Mouse (Mus musculus): Measurements from ENCODE around the gene Braf. TPM values are rescaled to one million over a fixed set of nuclear protein-coding genes. Genes with fewer than 3 reads are reported as not detected.

The Braf gene
- polyA plus RNA-seq, 1 experiment from 2014 or later = 16.0 TPM

DNA sequence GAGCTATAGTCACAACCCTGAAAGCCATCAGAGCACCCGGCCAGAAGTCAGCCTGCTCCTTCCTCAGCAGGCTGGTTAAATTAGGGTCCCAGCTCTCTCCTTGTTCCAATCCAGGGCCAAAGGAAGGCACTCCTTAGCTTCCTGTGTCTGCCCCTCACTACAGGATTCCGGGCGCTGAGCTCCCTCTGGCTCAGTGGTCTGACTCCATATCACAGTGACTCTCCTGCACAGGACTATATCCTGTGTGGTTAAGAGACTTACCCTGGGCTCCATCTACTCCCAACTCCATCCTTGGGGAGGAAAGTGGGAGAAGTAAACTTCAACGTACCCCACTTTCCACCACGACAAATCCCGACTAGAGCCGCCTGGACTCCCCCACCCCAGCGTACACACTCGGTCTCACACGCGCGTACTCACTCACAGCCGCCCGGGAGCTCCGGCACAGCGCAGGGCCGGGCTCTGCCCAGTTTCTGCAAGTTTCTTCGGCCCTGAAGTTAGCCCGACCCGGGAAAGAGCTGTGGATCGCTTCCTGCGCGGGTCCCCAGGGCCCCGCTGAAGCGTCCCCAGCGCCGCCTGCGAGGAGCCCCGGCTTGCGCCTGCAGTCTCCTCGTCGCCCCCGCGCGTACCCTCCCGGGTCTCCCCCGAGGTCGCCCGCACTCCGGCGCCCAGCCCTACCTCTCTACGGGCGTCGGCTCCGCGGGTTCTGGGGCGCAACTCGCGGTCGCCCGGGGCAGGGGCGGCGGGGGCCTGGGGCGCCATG, 168.2 kb downstream of the Braf start:
- peaks cover 46% of the 10 kb centered on the region for H3K4me1 ChIP-seq (replicated peaks)
- H3K27me3 ChIP-seq (replicated peaks) = no peaks in the 10 kb centered on the region
- H3K9ac ChIP-seq = peak overlapping the region; percentile 94
- peak overlapping the region; percentile 84 for H3K4me3 ChIP-seq
- H3K4me2 ChIP-seq = peak overlapping the region; percentile 70
- H3K36me3 ChIP-seq = peaks cover 5% of the 10 kb centered on the region
- 1% methylated on average over 51 of the region's 54 CpGs for WGBS
- H3K9me3 ChIP-seq (replicated peaks) = no peaks in the 10 kb centered on the region
- H3K27ac ChIP-seq (ENCODE audit: poor library complexity, severe bottlenecking) = peak overlapping the region; percentile 92
- peak; percentile 60 for ATAC-seq (ENCODE audit: insufficient number of reproducible peaks, low FRiP score)

DNA sequence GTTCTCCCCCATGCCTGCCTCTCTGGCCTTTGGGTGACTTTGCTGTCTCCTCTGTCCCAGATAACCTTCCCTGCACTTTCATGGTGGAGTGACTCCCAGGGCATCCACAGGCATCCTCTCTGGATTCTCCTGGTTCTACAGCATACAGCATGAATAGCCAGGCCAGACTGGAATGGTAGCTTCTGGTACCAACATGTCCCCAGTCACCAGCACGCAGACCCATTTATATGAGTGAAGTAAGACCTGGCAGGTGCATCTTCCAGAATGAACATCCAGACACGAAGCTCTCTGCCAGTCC, 169.7 kb downstream of the Braf start:
- Histone ChIP-seq H3K9me3 (replicated peaks) (no peaks in the 10 kb centered on the region), H3K36me3 (peaks cover 11% of the 10 kb centered on the region), H3K4me2 (peak overlapping the region; percentile 70), H3K4me1 (replicated peaks) (peaks cover 51% of the 10 kb centered on the region), H3K9ac (no peak overlapping the region), H3K27me3 (replicated peaks) (no peaks in the 10 kb centered on the region), H3K27ac (ENCODE audit: poor library complexity, severe bottlenecking) (no peak overlapping the region), H3K4me3 (peak overlapping the region; percentile 17)
- 81% methylated on average over 2 of the region's 2 CpGs for WGBS
- no peak for ATAC-seq (ENCODE audit: insufficient number of reproducible peaks, low FRiP score)

DNA sequence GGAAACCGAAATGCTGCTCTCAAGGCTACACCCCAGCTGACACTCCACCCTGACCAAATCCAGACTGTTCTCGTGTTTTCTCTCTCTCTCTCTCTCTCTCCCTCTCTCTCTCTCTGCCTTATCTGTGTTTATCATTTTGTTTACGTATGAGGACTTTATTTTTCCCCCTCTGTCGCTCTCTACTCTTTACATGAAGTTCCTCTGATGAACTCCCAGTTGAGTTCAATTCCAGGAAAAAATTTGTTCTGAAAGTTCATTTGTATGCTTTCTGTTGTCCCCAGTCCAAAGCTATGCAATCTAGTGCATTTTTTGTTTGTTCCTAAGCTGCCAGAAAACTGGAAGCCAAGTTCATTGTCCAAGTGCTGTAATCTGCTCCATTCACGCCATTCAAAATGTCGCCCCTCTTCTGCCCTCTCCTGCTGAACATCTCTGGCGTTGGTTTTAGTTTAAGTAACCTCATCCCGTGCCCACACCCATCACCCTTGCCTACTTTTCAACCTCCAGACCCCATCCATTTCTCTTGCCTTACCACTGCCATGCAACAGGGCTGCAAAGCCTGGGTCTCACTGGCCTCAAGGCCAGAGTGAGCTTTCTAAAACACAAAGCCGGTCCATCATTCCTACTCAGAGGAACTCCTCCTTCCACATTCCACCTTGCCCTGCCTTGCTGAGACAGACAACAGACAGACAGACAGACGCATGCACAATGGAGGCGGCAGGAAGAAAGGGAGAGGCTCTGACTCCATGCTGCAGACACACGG, 170.2 kb downstream of the Braf start:
- ATAC-seq (ENCODE audit: insufficient number of reproducible peaks, low FRiP score) = no peak
- Histone ChIP-seq H3K4me3 (peak overlapping the region; percentile 17), H3K27ac (ENCODE audit: poor library complexity, severe bottlenecking) (no peak overlapping the region), H3K9ac (peak overlapping the region; percentile 41; the same call in 1 of the 2 replicates), H3K27me3 (replicated peaks) (no peaks in the 10 kb centered on the region), H3K9me3 (replicated peaks) (no peaks in the 10 kb centered on the region), H3K36me3 (peaks cover 12% of the 10 kb centered on the region), H3K4me2 (peak overlapping the region; percentile 70), H3K4me1 (replicated peaks) (peaks cover 51% of the 10 kb centered on the region)
- 60% methylated on average over 12 of the region's 12 CpGs for WGBS

Other genes starting within 250 kb of the Braf start
- 26.8 and 28.2 TPM in 2 replicates for gene Dennd2a, start 167.6 kb downstream of the Braf start, polyA plus RNA-seq (2016; fragmentation: Nextera tagmentation; extraction: Ambion mirVana)
- gene Adck2, start 151.6 kb downstream of the Braf start, polyA plus RNA-seq (2016; fragmentation: Nextera tagmentation; extraction: Ambion mirVana) = 17.0 and 17.4 TPM in 2 replicates
- gene Gm42420, start 139.7 kb downstream of the Braf start, polyA plus RNA-seq (2016; fragmentation: Nextera tagmentation; extraction: Ambion mirVana) = 1.0 TPM in 1 of 2 replicates, not detected in the other
- 541 and 562 TPM in 2 replicates for gene Ndufb2, start 132.9 kb downstream of the Braf start, polyA plus RNA-seq (2016; fragmentation: Nextera tagmentation; extraction: Ambion mirVana)
- gene Mrps33, start 85.5 kb upstream of the Braf start, polyA plus RNA-seq (2016; fragmentation: Nextera tagmentation; extraction: Ambion mirVana) = 205 and 206 TPM in 2 replicates
- 0.05 TPM in 2 replicates for gene Tmem178b, start 147.8 kb upstream of the Braf start, polyA plus RNA-seq (2016; fragmentation: Nextera tagmentation; extraction: Ambion mirVana)